24 mouse cellular contexts compared by ENCODE assay signal in the genomic region with DNA sequence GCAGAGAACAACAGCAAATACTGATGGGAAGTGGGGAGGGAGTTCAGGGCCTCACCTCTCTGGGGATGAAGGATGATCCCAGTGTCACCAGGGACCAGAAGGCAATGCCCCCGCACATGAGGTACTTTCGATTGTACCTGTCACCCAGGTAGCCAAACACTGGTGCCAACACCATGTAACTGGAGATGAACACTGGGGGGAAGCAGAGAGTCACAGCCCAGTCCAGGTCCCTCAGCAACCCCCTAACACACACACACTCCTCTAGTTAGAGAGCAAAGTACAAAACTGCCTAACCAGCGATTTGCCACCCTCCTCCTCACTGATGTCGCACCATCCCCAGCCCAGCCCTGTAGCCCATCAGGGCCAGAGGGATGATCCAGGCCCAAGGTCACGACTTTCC. TPM values are rescaled to one million over a fixed set of nuclear protein-coding genes. Genes with fewer than 3 reads are reported as not detected.
A peak's percentile ranks its signal among the peaks of the same experiment; 100 is the strongest.
DNase-seq lines count a peak whose midpoint lies in the region; TF ChIP-seq lines count a peak whose summit lies in the region.
"Had no signal": no experiment of that assay in that cellular context is flagged by ENCODE, and none has a peak within 500 bp of the region (broad histone marks: within the 10 kb centered on the region; RNA-seq: fewer than 3 reads in every experiment).

No protein-coding gene starts in this region.

- no peak overlapping the region for H3K4me3 ChIP-seq in layer of hippocampus, adult 2 months
- H3K4me3 ChIP-seq in bone marrow macrophage, adult 2 months (ENCODE audit: insufficient read depth, low read length): peak overlapping the region; percentile 64
- H3K4me3 ChIP-seq: forebrain, embryonic 15.5 days; gastrocnemius, adult 2 months; heart, embryonic 10.5 days; midbrain, embryonic 12.5 days; myocyte; stomach, embryonic 15.5 days had no signal

- H3K36me3 ChIP-seq in splenic B cell, adult 2 months (ENCODE audit: control insufficient read depth, insufficient read depth, low read length, poor library complexity, severe bottlenecking): peaks cover 2% of the 10 kb centered on the region; the same call in 1 of the 2 replicates

- H3K4me1 ChIP-seq in bone marrow macrophage, adult 2 months (ENCODE audit: control insufficient read depth, insufficient read depth, low read length): peaks cover 19% of the 10 kb centered on the region

- no peaks in the 10 kb centered on the region for H3K27me3 ChIP-seq in splenic B cell, adult 2 months (ENCODE audit: control insufficient read depth, insufficient read depth, low read length, poor library complexity, severe bottlenecking)
- H3K27me3 ChIP-seq: CH12.LX; forebrain, embryonic 15.5 days; midbrain, embryonic 12.5 days; stomach, embryonic 15.5 days had no signal

- no peak for TF ChIP-seq POLR2A in bone marrow macrophage, adult 2 months (IDR thresholded peaks at IDR 0.05; ENCODE audit: borderline replicate concordance, low read depth, low read length)

- no peak overlapping the region for H3K27ac ChIP-seq in layer of hippocampus, adult 2 months
- peak overlapping the region; percentile 29 for H3K27ac ChIP-seq in bone marrow macrophage, adult 2 months (ENCODE audit: insufficient read depth, low read depth, low read length)
- H3K27ac ChIP-seq: forebrain, embryonic 15.5 days; gastrocnemius, adult 2 months; heart, embryonic 10.5 days; midbrain, embryonic 12.5 days; stomach, embryonic 15.5 days had no signal

- peak; percentile 51 for TF ChIP-seq CTCF in layer of hippocampus, adult 2 months (conservative IDR thresholded peaks at IDR 0.05)
- TF ChIP-seq CTCF in bone marrow macrophage, adult 2 months (IDR thresholded peaks at IDR 0.05; ENCODE audit: low read depth, low read length): no peak

- no peak for DNase-seq in layer of hippocampus, adult 2 months (ENCODE audit: low spot score in 2 of 2)
- DNase-seq in layer of hippocampus, adult 11-12 months (ENCODE audit: low spot score): no peak
- DNase-seq in thymus, postnatal 0 days (ENCODE audit: low spot score): peak; percentile 36
- no peak for DNase-seq in thymus, postnatal 10 days (ENCODE audit: low spot score in 2 of 2)
- peak; percentile 40 for DNase-seq in splenic B cell, adult 2 months (ENCODE audit: low read depth, low spot score)
- DNase-seq in adrenal gland, postnatal 36 days: no peak
- DNase-seq in testis, postnatal 10 days (ENCODE audit: low spot score): no peak
- DNase-seq: adrenal gland, adult 2 months; cerebellum, adult 9-10 months; embryo, embryonic 11 days; gastrocnemius, adult 2 months; heart, postnatal 36 days; kidney, postnatal 25 days; left cerebral cortex, postnatal 4 days; right cerebral cortex, adult 18-20 months had no signal

RNA-seq across cellular contexts. Expression of gene Spns1, which starts 2.2 kb away (rescaled TPM):
- total RNA-seq in layer of hippocampus, adult 2 months (2021): 10 to 100 TPM; 86.5 to 91.0 TPM
- 39.4 and 43.3 TPM in 2 replicates for polyA plus RNA-seq in thymus, postnatal 0 days (2015; fragmentation: Nextera tagmentation; extraction: Ambion mirVana)
- 41.1 and 41.8 TPM in 2 replicates for polyA plus RNA-seq in bone marrow macrophage, adult 2 months (2012; ENCODE audit: insufficient read depth, insufficient read length, missing spikeins)
- 10 to 100 TPM; 35.5 to 37.4 TPM for total RNA-seq in adrenal gland, postnatal 36 days (2021)

RNA-seq across cellular contexts. Expression of gene Lat, which starts 5.6 kb away (rescaled TPM):
- 1 to 10 TPM in 1 of 2 experiments, under 1 TPM in 1; 0.98 to 1.2 TPM for total RNA-seq in layer of hippocampus, adult 2 months (2021)
- polyA plus RNA-seq in thymus, postnatal 0 days (2015; fragmentation: Nextera tagmentation; extraction: Ambion mirVana): 890 and 915 TPM in 2 replicates
- 2.5 and 3.2 TPM in 2 replicates for polyA plus RNA-seq in bone marrow macrophage, adult 2 months (2012; ENCODE audit: insufficient read depth, insufficient read length, missing spikeins)
- under 1 TPM; 0.36 to 0.60 TPM for total RNA-seq in adrenal gland, postnatal 36 days (2021)
- total RNA-seq: gastrocnemius, adult 2 months had no signal

RNA-seq across cellular contexts. Expression of gene Nfatc2ip, which starts 21.5 kb away (rescaled TPM):
- 1 to 10 TPM; 7.0 to 7.6 TPM for total RNA-seq in layer of hippocampus, adult 2 months (2021)
- polyA plus RNA-seq in thymus, postnatal 0 days (2015; fragmentation: Nextera tagmentation; extraction: Ambion mirVana): 5.1 and 6.7 TPM in 2 replicates
- polyA plus RNA-seq in bone marrow macrophage, adult 2 months (2012; ENCODE audit: insufficient read depth, insufficient read length, missing spikeins): 9.5 and 10.3 TPM in 2 replicates
- total RNA-seq in adrenal gland, postnatal 36 days (2021): 1 to 10 TPM; 6.5 TPM

RNA-seq across cellular contexts. Expression of gene Cd19, which starts 39.7 kb away (rescaled TPM):
- not detected for total RNA-seq in layer of hippocampus, adult 2 months (2021)
- 0.13 and 0.22 TPM in 2 replicates for polyA plus RNA-seq in thymus, postnatal 0 days (2015; fragmentation: Nextera tagmentation; extraction: Ambion mirVana)
- not detected in 2 replicates for polyA plus RNA-seq in bone marrow macrophage, adult 2 months (2012; ENCODE audit: insufficient read depth, insufficient read length, missing spikeins)
- total RNA-seq in adrenal gland, postnatal 36 days (2021): under 1 TPM in 1 of 2 experiments, not detected in 1; 0.82 TPM
- total RNA-seq: gastrocnemius, adult 2 months; layer of hippocampus, postnatal 25 days had no signal
- polyA plus RNA-seq: forebrain, embryonic 15.5 days; heart, embryonic 10.5 days; intestine, embryonic 14.5 days; midbrain, embryonic 12.5 days had no signal

RNA-seq across cellular contexts. Expression of gene Rabep2, which starts 53.5 kb away (rescaled TPM):
- total RNA-seq in layer of hippocampus, adult 2 months (2021): 10 to 100 TPM; 13.5 to 14.7 TPM
- polyA plus RNA-seq in thymus, postnatal 0 days (2015; fragmentation: Nextera tagmentation; extraction: Ambion mirVana): 22.2 and 22.7 TPM in 2 replicates
- polyA plus RNA-seq in bone marrow macrophage, adult 2 months (2012; ENCODE audit: insufficient read depth, insufficient read length, missing spikeins): 25.3 and 30.6 TPM in 2 replicates
- 10 to 100 TPM; 48.4 to 72.8 TPM for total RNA-seq in adrenal gland, postnatal 36 days (2021)

Comparison
In these comparisons a context has a peak if more than half of its experiments do, and no peak if none do; other contexts are left out.
1. DNase-seq: peak in thymus, postnatal 0 days (single experiment) and splenic B cell, adult 2 months (single experiment); none in layer of hippocampus, adult 2 months (0 of 2), layer of hippocampus, adult 11-12 months (single experiment), thymus, postnatal 10 days (0 of 2), adrenal gland, postnatal 36 days (0 of 2) and testis, postnatal 10 days (single experiment).